Mouse (Mus musculus) frontal cortex, adult 2 months (tissue): ENCODE measurements around the gene Snw1. TPM values are rescaled to one million over a fixed set of nuclear protein-coding genes. Genes with fewer than 3 reads are reported as not detected.

Experiments used
- DNase-seq, 2 experiments: peaks; one replicate each; pipeline ENCODE4 v3.0.0; 2022; ENCODE audit warnings: low spot score in 1 of 2; ENCODE audit errors: extremely low spot score in 1 of 2
- polyA plus RNA-seq: library from polyadenylated mRNA; depleted of rRNA; stranded (reverse); fragments of >200 nt; gene quantifications from 2 replicates; pipeline ENCODE4 v1.2.3, GENCODE M21; 2012; rRNA removed

The Snw1 gene
- polyA plus RNA-seq, 1 experiment: 42.9 TPM

- DNase-seq: no peak
Observed at GRCm38 (mm10) chr12:87424516-87424915, 47.6 kb downstream of the Snw1 start.

- DNase-seq: no peak
Observed at GRCm38 (mm10) chr12:87423700-87424099, 48.4 kb downstream of the Snw1 start.

GRCm38 (mm10) chr12:87421708-87422507, 50.2 kb downstream of the Snw1 start:
- no peak for DNase-seq

DNA sequence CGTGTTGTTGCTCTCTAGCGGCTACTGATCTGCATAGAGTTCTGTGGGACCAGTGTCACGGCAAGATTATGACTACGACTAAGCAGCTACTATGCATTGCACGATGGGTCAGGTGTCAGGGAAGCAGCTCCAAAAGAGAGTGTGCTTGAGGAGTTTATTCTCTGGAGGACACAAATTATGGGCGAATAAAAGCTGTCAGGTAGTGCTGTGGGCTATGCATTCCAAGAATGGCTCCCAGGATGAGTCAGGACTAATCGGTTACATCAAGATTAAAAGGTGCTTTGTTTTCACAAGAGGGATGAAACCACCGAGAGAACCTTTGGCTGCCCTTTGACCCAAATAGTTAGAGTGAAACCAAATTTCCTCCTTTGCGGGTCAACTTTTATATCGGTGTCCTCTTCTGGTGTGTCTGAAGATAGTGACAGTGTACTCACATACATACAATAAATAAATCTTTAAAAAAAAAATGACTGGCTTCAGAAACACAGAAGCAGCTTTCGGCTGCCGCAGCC, 52.0 kb downstream of the Snw1 start:
- no peak for DNase-seq

DNA sequence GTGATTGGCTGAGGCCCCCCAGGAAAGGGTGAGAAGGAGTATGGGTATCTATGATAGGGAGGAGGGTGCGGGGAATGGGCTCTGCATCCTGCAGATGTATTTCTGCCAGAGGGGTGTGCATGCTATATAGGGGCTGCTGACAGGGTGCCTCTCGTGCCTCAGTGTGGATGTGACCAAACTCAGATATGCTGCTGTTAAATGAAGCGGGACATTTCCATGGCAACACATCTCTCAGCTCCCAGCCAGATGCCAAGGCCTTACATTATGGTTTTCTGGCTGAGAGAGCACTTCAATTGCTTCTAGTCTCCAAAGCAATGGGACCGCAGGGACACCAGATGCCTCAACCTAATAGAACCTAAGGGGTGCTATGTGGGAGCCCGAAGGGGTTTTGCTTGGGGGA, 53.2 kb downstream of the Snw1 start:
- DNase-seq: peak in 1 of 2 experiments; percentile 25

DNA sequence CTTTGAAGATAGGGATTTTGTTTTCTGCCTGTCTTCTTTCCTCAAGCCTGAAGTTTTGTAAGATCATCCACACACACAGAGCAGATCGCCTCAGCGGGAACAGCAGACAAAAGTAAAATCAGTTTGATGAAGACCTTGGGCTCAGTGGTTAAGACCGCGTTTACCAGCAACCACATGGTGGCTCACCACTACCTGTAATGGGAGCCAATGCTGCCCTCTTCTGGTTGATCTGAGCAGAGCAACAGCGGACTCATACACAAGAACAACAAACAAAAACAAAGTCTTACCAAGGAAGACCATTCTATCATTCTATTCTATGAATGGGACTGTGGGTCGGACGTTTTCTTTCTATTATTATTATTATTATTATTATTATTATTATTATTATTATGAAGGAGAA, 55.4 kb downstream of the Snw1 start:
- peak in 1 of 2 experiments; percentile 66 for DNase-seq

- no peak for DNase-seq
Observed at GRCm38 (mm10) chr12:87415358-87415757, 56.7 kb downstream of the Snw1 start.

GRCm38 (mm10) chr12:87413179-87413790, 58.8 kb downstream of the Snw1 start:
- peak in 1 of 2 experiments; percentile 84 for DNase-seq

- no peak for DNase-seq
Observed at GRCm38 (mm10) chr12:87410999-87411398, 61.1 kb downstream of the Snw1 start.

GRCm38 (mm10) chr12:87409123-87409522, 63.0 kb downstream of the Snw1 start:
- no peak for DNase-seq

GRCm38 (mm10) chr12:87407869-87408605, 64.0 kb downstream of the Snw1 start:
- DNase-seq: no peak

GRCm38 (mm10) chr12:87405721-87406120, 66.4 kb downstream of the Snw1 start:
- no peak for DNase-seq

DNA sequence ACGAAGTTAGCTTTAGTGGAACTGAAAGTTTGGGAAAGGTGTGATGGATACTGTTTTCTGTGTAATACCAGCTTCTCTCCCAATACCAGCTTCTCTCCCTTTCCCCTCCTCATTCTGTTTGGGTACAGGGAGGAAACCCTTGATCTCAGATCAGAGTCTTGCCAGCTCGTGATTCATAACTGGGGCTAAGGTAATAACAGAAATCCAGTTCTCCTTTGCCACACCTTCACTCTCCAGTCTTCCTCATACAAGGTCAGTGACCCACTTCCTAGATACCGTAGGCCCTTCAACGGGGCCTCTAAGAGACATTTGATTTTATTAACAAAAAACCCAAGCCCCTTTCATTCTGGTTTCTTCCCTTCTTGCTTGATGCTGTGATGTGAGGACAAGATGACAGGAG, 66.9 kb downstream of the Snw1 start:
- no peak for DNase-seq

- no peak for DNase-seq
Observed at GRCm38 (mm10) chr12:87401883-87402282, 70.2 kb downstream of the Snw1 start.

- DNase-seq: no peak
Observed at GRCm38 (mm10) chr12:87399119-87399819, 72.8 kb downstream of the Snw1 start.

Other genes starting within 250 kb of the Snw1 start
- gene Noxred1, start 233.5 kb downstream of the Snw1 start, polyA plus RNA-seq: 1.5 and 1.8 TPM in 2 replicates
- gene Vipas39, start 206.0 kb downstream of the Snw1 start, polyA plus RNA-seq: 66.9 and 72.8 TPM in 2 replicates
- gene Ahsa1, start 205.8 kb downstream of the Snw1 start, polyA plus RNA-seq: 177 and 187 TPM in 2 replicates
- gene Ism2, start 172.6 kb downstream of the Snw1 start, polyA plus RNA-seq: 0.18 and 0.42 TPM in 2 replicates
- gene Sptlc2, start 83.9 kb downstream of the Snw1 start, polyA plus RNA-seq: 19.3 and 22.8 TPM in 2 replicates
- 66.7 and 70.4 TPM in 2 replicates for gene Slirp, start 28.4 kb downstream of the Snw1 start, polyA plus RNA-seq
- gene Alkbh1, start 28.3 kb downstream of the Snw1 start, polyA plus RNA-seq: 17.3 and 20.0 TPM in 2 replicates
- gene Gm5788, start 22.4 kb upstream of the Snw1 start, polyA plus RNA-seq: not detected in 2 replicates
- gene Gm8300, start 42.0 kb upstream of the Snw1 start, polyA plus RNA-seq: not detected in 2 replicates
- not detected in 2 replicates for gene Oog1, start 130.4 kb upstream of the Snw1 start, polyA plus RNA-seq
- gene Gm4027, start 146.6 kb upstream of the Snw1 start, polyA plus RNA-seq: not detected in 2 replicates
- gene Gm16381, start 172.3 kb upstream of the Snw1 start, polyA plus RNA-seq: not detected in 2 replicates